Mouse (Mus musculus): Measurements from ENCODE around the gene Egfl6. TPM values are rescaled to one million over a fixed set of nuclear protein-coding genes. Genes with fewer than 3 reads are reported as not detected.

The Egfl6 gene
- total RNA-seq, 1 experiment: 1.6 TPM

GRCm38 (mm10) chrX:166528126-166528525, 57.4 kb downstream of the Egfl6 start:
- H3K9me3 ChIP-seq (ENCODE audit: control insufficient read depth, insufficient read depth, low read depth, low read length): no peaks in the 10 kb centered on the region
- peaks cover 4% of the 10 kb centered on the region in 2 experiments; a peak in 2 of 4 replicates for H3K4me1 ChIP-seq (ENCODE audit: control insufficient read depth in 2 of 2, insufficient read depth in 2 of 2, low read length in 2 of 2, poor library complexity in 1 of 2)
- in situ Hi-C loops (cut with MboI; ENCODE audit: low sequenced_read_pairs in 2 of 2, unreplicated experiment in 2 of 2): no loop called here
- TF ChIP-seq ZC3H11A (IDR thresholded peaks at IDR 0.05; ENCODE audit: borderline replicate concordance, low read depth, low read length) (no peak), HCFC1 (IDR thresholded peaks at IDR 0.05; ENCODE audit: borderline replicate concordance, insufficient read depth, low read length) (no peak), MAFK (IDR thresholded peaks at IDR 0.05; ENCODE audit: insufficient read depth, low read depth, low read length) (no peak), ZNF384 (IDR thresholded peaks at IDR 0.05; ENCODE audit: low read depth, low read length) (no peak), CHD2 (IDR thresholded peaks at IDR 0.05; ENCODE audit: low read depth, low read length) (no peak)
- no peaks in the 10 kb centered on the region for H3K36me3 ChIP-seq (ENCODE audit: control insufficient read depth, insufficient read depth, low read length, poor library complexity, severe bottlenecking)
- H3K27ac ChIP-seq (ENCODE audit: insufficient read depth, low read depth, low read length, poor library complexity, severe bottlenecking): no peak overlapping the region
- no peak for DNase-seq (ENCODE audit: low read depth, low spot score)
- H3K4me3 ChIP-seq (ENCODE audit: insufficient read depth in 1 of 2, low read depth in 1 of 2, low read length in 2 of 2, poor library complexity in 1 of 2, severe bottlenecking in 1 of 2): no peak overlapping the region
- no peak overlapping the region for H3K9ac ChIP-seq (ENCODE audit: insufficient read depth, low read depth, low read length, poor library complexity, severe bottlenecking)

DNA sequence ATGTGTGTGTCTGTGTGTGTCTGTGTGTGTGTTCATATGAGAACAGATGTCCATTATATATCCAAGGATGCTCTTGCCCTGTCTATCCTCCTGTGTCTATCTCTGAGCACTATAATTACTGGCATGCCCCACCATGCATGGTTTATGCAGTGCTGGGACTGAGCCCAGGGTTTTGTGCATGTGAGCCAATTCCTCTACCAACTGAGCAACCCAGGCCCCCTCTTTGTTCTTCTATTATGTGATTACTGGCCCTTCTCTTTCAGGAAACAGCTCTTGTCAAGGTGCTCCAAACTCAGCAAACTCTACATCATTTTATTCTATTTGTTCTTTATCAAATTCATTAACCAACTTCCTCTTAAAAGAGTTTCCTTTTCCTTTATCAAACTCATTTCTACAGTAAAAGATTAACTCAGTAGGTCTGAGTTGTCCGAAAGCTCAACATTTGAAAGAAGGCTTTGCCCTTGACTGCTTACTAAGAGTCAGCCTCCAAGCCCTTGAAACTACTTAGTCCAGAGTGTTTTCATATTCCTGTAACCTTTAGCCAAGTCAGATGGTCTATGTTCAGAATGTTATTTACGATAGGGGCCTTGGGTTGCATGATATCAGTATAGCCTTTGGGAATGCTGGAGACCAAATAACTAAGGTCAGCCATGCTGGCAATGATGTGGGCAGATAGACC, 59.7 kb downstream of the Egfl6 start:
- no peaks in the 10 kb centered on the region for H3K4me1 ChIP-seq (ENCODE audit: control insufficient read depth in 2 of 2, insufficient read depth in 2 of 2, low read length in 2 of 2, poor library complexity in 1 of 2)
- H3K27ac ChIP-seq (ENCODE audit: insufficient read depth, low read depth, low read length, poor library complexity, severe bottlenecking): no peak overlapping the region
- TF ChIP-seq ZNF384 (IDR thresholded peaks at IDR 0.05; ENCODE audit: low read depth, low read length) (no peak), ZC3H11A (IDR thresholded peaks at IDR 0.05; ENCODE audit: borderline replicate concordance, low read depth, low read length) (no peak)
- H3K4me3 ChIP-seq (ENCODE audit: insufficient read depth in 1 of 2, low read depth in 1 of 2, low read length in 2 of 2, poor library complexity in 1 of 2, severe bottlenecking in 1 of 2): no peak overlapping the region
- in situ Hi-C loops (cut with MboI; ENCODE audit: low sequenced_read_pairs in 2 of 2, unreplicated experiment in 2 of 2): no loop called here
- no peak for DNase-seq (ENCODE audit: low read depth, low spot score)
- no peaks in the 10 kb centered on the region for H3K9me3 ChIP-seq (ENCODE audit: control insufficient read depth, insufficient read depth, low read depth, low read length)
- H3K9ac ChIP-seq (ENCODE audit: insufficient read depth, low read depth, low read length, poor library complexity, severe bottlenecking): no peak overlapping the region
- H3K36me3 ChIP-seq (ENCODE audit: control insufficient read depth, insufficient read depth, low read length, poor library complexity, severe bottlenecking): no peaks in the 10 kb centered on the region

GRCm38 (mm10) chrX:166520782-166521181, 64.7 kb downstream of the Egfl6 start:
- H3K36me3 ChIP-seq (ENCODE audit: control insufficient read depth, insufficient read depth, low read length, poor library complexity, severe bottlenecking): no peaks in the 10 kb centered on the region
- H3K9me3 ChIP-seq (ENCODE audit: control insufficient read depth, insufficient read depth, low read depth, low read length): no peaks in the 10 kb centered on the region
- H3K9ac ChIP-seq (ENCODE audit: insufficient read depth, low read depth, low read length, poor library complexity, severe bottlenecking): no peak overlapping the region
- H3K4me1 ChIP-seq (ENCODE audit: control insufficient read depth in 2 of 2, insufficient read depth in 2 of 2, low read length in 2 of 2, poor library complexity in 1 of 2): no peaks in the 10 kb centered on the region; a peak in 1 of 4 replicates
- in situ Hi-C loops (cut with MboI; ENCODE audit: low sequenced_read_pairs in 2 of 2, unreplicated experiment in 2 of 2): no loop called here
- no peak for TF ChIP-seq MAFK (IDR thresholded peaks at IDR 0.05; ENCODE audit: insufficient read depth, low read depth, low read length)
- no peak for TF ChIP-seq ZNF384 (IDR thresholded peaks at IDR 0.05; ENCODE audit: low read depth, low read length)
- no peak for DNase-seq (ENCODE audit: low read depth, low spot score)
- no peak overlapping the region for H3K27ac ChIP-seq (ENCODE audit: insufficient read depth, low read depth, low read length, poor library complexity, severe bottlenecking)
- H3K4me3 ChIP-seq (ENCODE audit: insufficient read depth in 1 of 2, low read depth in 1 of 2, low read length in 2 of 2, poor library complexity in 1 of 2, severe bottlenecking in 1 of 2): no peak overlapping the region

- Histone ChIP-seq H3K9ac (ENCODE audit: insufficient read depth, low read depth, low read length, poor library complexity, severe bottlenecking) (no peak within 1 kb of the TSS), H3K27ac (ENCODE audit: insufficient read depth, low read depth, low read length, poor library complexity, severe bottlenecking) (no peak within 1 kb of the TSS), H3K9me3 (ENCODE audit: control insufficient read depth, insufficient read depth, low read depth, low read length) (no peaks in the 10 kb centered on the region), H3K36me3 (ENCODE audit: control insufficient read depth, insufficient read depth, low read length, poor library complexity, severe bottlenecking) (no peaks in the 10 kb centered on the region), H3K4me3 (ENCODE audit: insufficient read depth in 1 of 2, low read depth in 1 of 2, low read length in 2 of 2, poor library complexity in 1 of 2, severe bottlenecking in 1 of 2) (no peak within 1 kb of the TSS), H3K4me1 (ENCODE audit: control insufficient read depth in 2 of 2, insufficient read depth in 2 of 2, low read length in 2 of 2, poor library complexity in 1 of 2) (peaks cover 0 to 2% of the 10 kb centered on the region in 2 experiments; a peak in 1 of 4 replicates)
- DNase-seq (ENCODE audit: low read depth, low spot score): no peak
- no peak for TF ChIP-seq CHD2 (IDR thresholded peaks at IDR 0.05; ENCODE audit: low read depth, low read length)
- no peak for TF ChIP-seq ZNF384 (IDR thresholded peaks at IDR 0.05; ENCODE audit: low read depth, low read length)
- TF ChIP-seq HCFC1 (IDR thresholded peaks at IDR 0.05; ENCODE audit: borderline replicate concordance, insufficient read depth, low read length): no peak
- TF ChIP-seq MAFK (IDR thresholded peaks at IDR 0.05; ENCODE audit: insufficient read depth, low read depth, low read length): no peak
- no peak for TF ChIP-seq ZC3H11A (IDR thresholded peaks at IDR 0.05; ENCODE audit: borderline replicate concordance, low read depth, low read length)
- in situ Hi-C loops (cut with MboI; ENCODE audit: low sequenced_read_pairs in 2 of 2, unreplicated experiment in 2 of 2): no loop called here
Observed at GRCm38 (mm10) chrX:166518345-166518744, 67.2 kb downstream of the Egfl6 start, which contains the start of gene Tceanc. Gene Tceanc, minus strand, starts transcription at chrX:166518567.

DNA sequence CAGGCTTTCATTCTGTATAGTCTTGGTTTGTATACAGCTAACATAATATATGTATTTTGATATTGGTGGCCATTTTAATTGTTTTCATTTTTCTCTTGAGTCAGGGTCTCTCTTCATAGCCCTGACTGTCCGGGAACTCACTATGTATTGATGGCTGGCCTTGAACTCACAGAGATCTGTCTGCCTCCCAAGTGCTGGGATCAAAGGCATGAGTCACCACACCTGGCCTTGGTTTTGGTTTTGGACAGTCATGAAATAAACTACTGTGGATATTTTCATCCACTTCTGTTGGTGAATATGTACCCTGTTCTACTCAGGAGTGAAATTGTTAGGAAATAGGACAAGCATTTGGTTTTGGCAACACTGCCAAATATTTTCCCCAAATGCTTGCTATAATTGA, 68.9 kb downstream of the Egfl6 start:
- H3K4me3 ChIP-seq (ENCODE audit: insufficient read depth in 1 of 2, low read depth in 1 of 2, low read length in 2 of 2, poor library complexity in 1 of 2, severe bottlenecking in 1 of 2): no peak overlapping the region
- no peaks in the 10 kb centered on the region for H3K9me3 ChIP-seq (ENCODE audit: control insufficient read depth, insufficient read depth, low read depth, low read length)
- H3K27ac ChIP-seq (ENCODE audit: insufficient read depth, low read depth, low read length, poor library complexity, severe bottlenecking): no peak overlapping the region
- in situ Hi-C loops (cut with MboI; ENCODE audit: low sequenced_read_pairs in 2 of 2, unreplicated experiment in 2 of 2): no loop called here
- peaks cover 0 to 2% of the 10 kb centered on the region in 2 experiments; a peak in 1 of 4 replicates for H3K4me1 ChIP-seq (ENCODE audit: control insufficient read depth in 2 of 2, insufficient read depth in 2 of 2, low read length in 2 of 2, poor library complexity in 1 of 2)
- TF ChIP-seq CHD2 (IDR thresholded peaks at IDR 0.05; ENCODE audit: low read depth, low read length): no peak
- TF ChIP-seq ZNF384 (IDR thresholded peaks at IDR 0.05; ENCODE audit: low read depth, low read length): no peak
- no peak for TF ChIP-seq HCFC1 (IDR thresholded peaks at IDR 0.05; ENCODE audit: borderline replicate concordance, insufficient read depth, low read length)
- TF ChIP-seq ZC3H11A (IDR thresholded peaks at IDR 0.05; ENCODE audit: borderline replicate concordance, low read depth, low read length): no peak
- TF ChIP-seq MAFK (IDR thresholded peaks at IDR 0.05; ENCODE audit: insufficient read depth, low read depth, low read length): no peak
- no peak for DNase-seq (ENCODE audit: low read depth, low spot score)
- H3K36me3 ChIP-seq (ENCODE audit: control insufficient read depth, insufficient read depth, low read length, poor library complexity, severe bottlenecking): no peaks in the 10 kb centered on the region
- H3K9ac ChIP-seq (ENCODE audit: insufficient read depth, low read depth, low read length, poor library complexity, severe bottlenecking): no peak overlapping the region

Measured in ES-E14 (cell line).